Mouse (Mus musculus) CD4-positive, CD25-positive, alpha-beta regulatory T cell, adult 9 weeks (primary cell): ENCODE data around the gene Tmcc3. TPM values are rescaled to one million over a fixed set of nuclear protein-coding genes. Genes with fewer than 3 reads are reported as not detected.

Source experiments
- polyA plus RNA-seq: library from polyadenylated mRNA; unstranded; fragments of 100-300 nt; shearing (Covaris generic); gene quantifications from one replicate; pipeline ENCODE4 v1.2.1, GENCODE M21; 2017

The Tmcc3 gene
- polyA plus RNA-seq, result 1.8 TPM

DNA sequence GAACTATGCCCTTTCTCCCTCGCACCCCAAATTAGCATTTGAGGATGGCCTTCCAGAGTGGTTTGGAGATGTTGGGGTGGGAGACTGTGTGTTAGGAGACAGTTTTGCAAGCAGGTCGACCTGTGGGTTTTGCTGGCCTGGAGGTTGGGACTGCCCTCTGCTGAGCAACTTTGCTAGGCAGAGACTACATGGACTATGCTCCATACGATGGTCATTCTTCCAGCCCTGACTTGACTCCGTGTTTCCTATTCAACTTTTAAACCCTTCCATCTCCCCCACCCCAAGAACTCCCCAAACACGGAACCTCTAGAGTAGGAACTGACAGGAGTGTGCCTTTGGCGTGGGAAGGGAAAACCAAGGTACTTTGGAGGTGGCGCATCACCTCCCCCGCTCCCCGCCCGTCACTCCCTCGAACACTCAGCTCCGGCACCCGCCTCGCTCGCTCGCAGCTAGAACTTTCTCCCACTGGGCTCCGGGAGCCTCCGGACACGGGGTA, at the start of gene Tmcc3:
Tmcc3 (plus strand) TSS at position 439 of the 496 bp plus-strand sequence.

GRCm38 (mm10) chr10:94298471-94298870, 13.3 kb upstream of the Tmcc3 start, which contains the start of gene Gm4792:
Gene Gm4792, minus strand, starts transcription at chr10:94298703.

Other genes with a start within 250 kb of the Tmcc3 start
- 10.6 TPM for gene Nr2c1, start 163.9 kb upstream of the Tmcc3 start, polyA plus RNA-seq
- 134 TPM for gene Ndufa12, start 113.2 kb upstream of the Tmcc3 start, polyA plus RNA-seq
- gene Gm4792, start 13.2 kb upstream of the Tmcc3 start, polyA plus RNA-seq, result not detected